Mouse (Mus musculus) forebrain, embryonic 16.5 days (tissue): Measurements from ENCODE around the gene Nop14. TPM values are rescaled to one million over a fixed set of nuclear protein-coding genes. Genes with fewer than 3 reads are reported as not detected.
A peak's percentile ranks its signal among the peaks of the same experiment; 100 is the strongest.

Experiments used
- ATAC-seq: fragments of 200-750 bp; cut with Nextera tagmentation; 2 replicates; pipeline ENCODE4 v1.8.0; 2017; ENCODE audit warnings: mild to moderate bottlenecking, moderate library complexity
- H3K27ac ChIP-seq: fragments of 300-500 bp; sonication (generic); 2 replicates; pipeline ENCODE4 v1.5.1; 2014; ENCODE audit warnings: low read length, control low read depth
- H3K27me3 ChIP-seq: fragments of 300-500 bp; sonication (generic); replicated peaks from 2 replicates; pipeline ENCODE4 v1.6.1; 2014; ENCODE audit warnings: low read length; ENCODE audit not compliant: control insufficient read depth, insufficient read depth
- H3K36me3 ChIP-seq: fragments of 300-500 bp; sonication (generic); 2 replicates; pipeline ENCODE4 v1.6.1; 2014; ENCODE audit not compliant: control insufficient read depth, insufficient read depth
- H3K4me1 ChIP-seq: fragments of 300-500 bp; sonication (generic); replicated peaks from 2 replicates; pipeline ENCODE4 v1.6.1; 2014; ENCODE audit warnings: low read length; ENCODE audit not compliant: control insufficient read depth, insufficient read depth
- H3K4me2 ChIP-seq: fragments of 300-500 bp; sonication (generic); 2 replicates; pipeline ENCODE4 v1.6.1; 2014; ENCODE audit warnings: mild to moderate bottlenecking, low read length, control low read depth
- H3K4me3 ChIP-seq: fragments of 300-500 bp; sonication (generic); replicated peaks from 2 replicates; pipeline ENCODE4 v1.5.1; 2014; ENCODE audit warnings: mild to moderate bottlenecking, low read length, control low read depth
- H3K9ac ChIP-seq: fragments of 300-500 bp; sonication (generic); replicated peaks from 2 replicates; pipeline ENCODE4 v1.6.1; 2014; ENCODE audit warnings: low read depth, low read length, control low read depth
- H3K9me3 ChIP-seq: fragments of 300-500 bp; sonication (generic); 2 replicates; pipeline ENCODE4 v1.6.1; 2016; ENCODE audit warnings: low read length; ENCODE audit not compliant: control insufficient read depth
- WGBS: fragments of 180-500 bp; shearing (Covaris S2); extraction: QIAGEN DNeasy Blood & Tissue Kit; methylation state at CpG from one replicate; pipeline ENCODE4 v1.1.7; 2014; 5-methylcytosine and 5-hydroxymethylcytosine counted together
- polyA plus RNA-seq: library from polyadenylated mRNA; unstranded; fragments of >200 nt; fragmentation: Nextera tagmentation; extraction: Ambion mirVana; gene quantifications from 2 replicates; pipeline ENCODE4 v1.2.1, GENCODE M21; 2015

The Nop14 gene
- 23.7 and 26.4 TPM in 2 replicates for polyA plus RNA-seq

DNA sequence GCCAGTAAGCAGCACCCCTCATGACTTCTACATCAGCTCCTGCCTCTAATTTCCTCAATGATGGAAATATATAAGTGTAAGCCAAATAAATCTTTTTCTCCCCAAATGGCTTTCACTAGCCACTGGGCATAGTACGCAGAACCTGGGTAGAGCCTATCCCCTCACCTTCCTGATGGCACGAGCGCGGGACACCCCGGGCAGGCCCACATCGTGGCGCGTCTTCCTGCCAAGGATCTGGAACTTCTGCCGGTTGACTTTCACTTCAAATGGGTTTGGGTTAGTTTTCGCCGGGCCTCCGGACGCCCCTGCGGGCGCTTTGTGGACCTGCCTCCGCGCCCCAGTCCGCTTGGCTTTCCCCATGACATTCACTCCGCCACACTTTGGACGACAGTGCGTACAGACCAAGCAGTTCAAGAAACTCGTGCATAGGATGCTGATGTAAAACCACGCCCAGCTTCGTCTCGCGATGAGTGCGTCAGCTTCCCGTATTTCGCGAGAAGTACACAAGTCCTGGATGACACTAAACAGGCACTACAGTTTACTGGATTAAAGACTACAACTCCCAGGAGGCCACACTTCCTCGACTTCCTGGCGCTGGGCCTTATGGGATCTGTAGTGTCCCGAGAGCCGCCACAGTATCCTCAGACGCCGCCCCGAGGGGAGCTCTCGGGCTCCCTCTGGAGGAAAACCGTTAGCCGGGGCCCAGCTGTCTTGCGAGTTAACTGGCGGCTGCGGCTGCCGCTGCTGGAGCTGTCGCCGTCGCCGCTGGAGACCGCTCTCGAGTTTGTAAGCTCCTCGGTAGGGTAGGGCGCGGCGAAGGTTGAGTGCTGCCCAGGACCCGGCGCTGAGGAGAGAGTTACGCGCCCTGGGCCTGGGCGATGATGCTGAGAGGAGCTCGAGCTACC is at the start of gene Nop14, which contains the start of gene Grk4:
Nop14 (minus strand) TSS at position 463 of the 905 bp plus-strand sequence.
Grk4 (plus strand) TSS at position 694 of the 905 bp plus-strand sequence.
- Histone ChIP-seq H3K9ac (peak within 1 kb of the TSS; percentile 73), H3K27me3 (no peaks in the 10 kb centered on the region), H3K9me3 (no peaks in the 10 kb centered on the region), H3K27ac (peak within 1 kb of the TSS; percentile 84), H3K36me3 (peaks cover 16% of the 10 kb centered on the region), H3K4me2 (peak within 1 kb of the TSS; percentile 79), H3K4me3 (peak within 1 kb of the TSS; percentile 76), H3K4me1 (peaks cover 14% of the 10 kb centered on the region)
- peak; percentile 100 for ATAC-seq
- under 1% methylated on average over 60 of the region's 60 CpGs for WGBS

DNA sequence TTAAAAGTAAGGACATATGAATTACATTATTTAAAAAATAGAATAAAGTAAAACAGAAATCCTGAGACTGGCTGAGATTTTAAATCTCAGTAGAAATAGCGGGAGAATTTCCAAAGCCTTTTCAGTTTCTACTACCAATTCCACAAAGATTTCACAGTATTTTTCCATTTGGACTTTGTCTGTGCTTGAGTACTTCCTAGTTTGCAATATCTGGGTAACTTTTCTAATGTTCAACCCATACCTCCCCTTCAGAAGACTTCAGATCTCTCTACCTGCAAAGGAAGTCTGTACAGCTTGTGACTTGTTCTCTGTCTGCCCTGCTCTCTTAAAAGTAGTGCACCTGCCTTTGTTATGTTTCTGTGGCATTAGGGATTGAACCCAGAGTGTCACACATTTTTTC is 48.5 kb upstream of the Nop14 start:
- no peaks in the 10 kb centered on the region for H3K4me1 ChIP-seq
- no peak for ATAC-seq
- 95% methylated on average over 1 of the region's 1 CpGs for WGBS
- no peak overlapping the region for H3K9ac ChIP-seq
- no peaks in the 10 kb centered on the region for H3K9me3 ChIP-seq
- H3K4me2 ChIP-seq, result no peak overlapping the region
- no peaks in the 10 kb centered on the region for H3K36me3 ChIP-seq
- H3K27me3 ChIP-seq, result no peaks in the 10 kb centered on the region
- H3K4me3 ChIP-seq, result no peak overlapping the region
- no peak overlapping the region for H3K27ac ChIP-seq

DNA sequence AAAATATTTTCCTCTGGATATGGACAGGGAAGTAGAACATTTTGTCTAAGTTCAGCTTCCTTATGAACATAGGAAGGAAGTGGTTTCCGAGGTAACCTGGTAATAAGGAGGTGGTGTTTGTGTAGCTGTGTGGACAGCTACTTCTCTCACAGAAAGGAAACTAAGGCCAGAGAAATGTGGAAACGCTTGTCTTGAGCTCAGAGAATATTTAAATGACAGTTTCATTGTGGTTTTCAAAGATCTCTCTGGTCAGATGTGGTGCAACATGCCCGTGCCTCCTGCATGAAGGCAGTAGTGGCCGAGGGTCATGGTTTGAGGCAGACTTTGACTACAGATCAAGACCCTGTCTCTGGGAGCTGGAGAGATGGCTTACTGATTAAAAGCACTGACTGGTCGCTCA is 35.6 kb upstream of the Nop14 start:
- no peak for ATAC-seq
- WGBS, result 80% methylated on average over 5 of the region's 5 CpGs
- no peaks in the 10 kb centered on the region for H3K36me3 ChIP-seq
- no peak overlapping the region for H3K4me2 ChIP-seq
- H3K4me3 ChIP-seq, result no peak overlapping the region
- H3K9ac ChIP-seq, result no peak overlapping the region
- H3K4me1 ChIP-seq, result no peaks in the 10 kb centered on the region
- H3K9me3 ChIP-seq, result no peaks in the 10 kb centered on the region
- H3K27ac ChIP-seq, result no peak overlapping the region
- no peaks in the 10 kb centered on the region for H3K27me3 ChIP-seq

DNA sequence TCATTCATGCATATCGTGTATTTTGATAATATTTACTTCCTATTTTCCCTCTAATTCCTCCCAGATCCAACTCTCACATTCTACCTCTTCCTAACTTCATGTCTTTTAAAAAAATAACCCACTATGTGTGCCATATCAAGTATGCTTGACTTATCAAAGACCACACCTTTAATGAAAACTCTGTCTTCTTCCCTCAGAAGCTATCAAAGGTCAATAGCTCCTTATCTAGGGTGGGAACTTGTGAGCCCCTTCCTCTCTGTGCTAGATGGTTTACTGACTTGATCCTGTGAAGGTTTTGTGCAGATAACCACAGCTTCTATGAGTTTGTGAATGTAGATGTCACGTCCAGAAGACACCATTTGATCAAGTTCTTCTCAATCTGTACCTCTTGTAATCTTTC is 32.8 kb upstream of the Nop14 start:
- Histone ChIP-seq H3K27me3 (no peaks in the 10 kb centered on the region), H3K4me1 (no peaks in the 10 kb centered on the region), H3K4me2 (no peak overlapping the region), H3K4me3 (no peak overlapping the region), H3K36me3 (no peaks in the 10 kb centered on the region), H3K9me3 (no peaks in the 10 kb centered on the region), H3K27ac (no peak overlapping the region), H3K9ac (no peak overlapping the region)
- ATAC-seq, result no peak
- 66% methylated on average over 2 of the region's 2 CpGs for WGBS

DNA sequence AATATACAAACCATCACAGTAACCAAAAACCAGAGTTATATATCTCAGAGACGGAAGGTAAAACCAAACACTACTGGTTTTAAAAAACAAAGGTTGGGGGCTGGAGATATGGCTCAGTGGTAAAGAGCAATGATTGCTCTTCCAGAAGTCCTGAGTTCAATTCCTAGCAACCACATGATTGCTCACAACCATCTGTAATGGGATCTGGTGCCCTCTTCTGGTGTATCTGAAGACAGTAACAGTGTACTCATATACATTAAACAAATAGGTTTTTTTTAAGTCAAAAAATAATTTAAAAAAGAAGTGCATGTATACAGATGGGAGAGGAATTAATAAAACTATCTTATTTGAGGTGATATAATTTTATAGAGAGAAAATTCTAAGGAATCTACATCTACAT is 29.9 kb upstream of the Nop14 start:
- no peak overlapping the region for H3K9ac ChIP-seq
- ATAC-seq, result no peak

DNA sequence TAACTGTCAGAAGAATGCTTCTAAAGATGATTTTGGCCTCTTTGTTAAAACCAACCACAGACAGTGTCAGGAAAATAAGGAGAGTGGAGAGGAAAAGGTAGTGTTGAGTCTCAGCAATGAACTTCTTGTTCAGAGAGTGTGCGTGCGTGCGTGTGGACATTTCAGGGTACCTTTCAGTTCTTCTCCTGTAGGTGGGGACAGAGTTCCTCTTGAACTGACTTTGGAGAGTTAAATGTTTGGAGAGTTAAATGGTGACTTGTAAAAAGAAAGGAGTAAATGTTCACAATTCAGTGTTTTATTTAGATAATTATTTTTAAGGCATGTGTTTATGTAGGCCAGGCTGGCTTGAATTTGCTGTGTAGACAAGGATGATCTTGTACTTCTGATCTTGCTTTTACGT is 10.3 kb upstream of the Nop14 start:
- WGBS, result 79% methylated on average over 4 of the region's 4 CpGs
- H3K9me3 ChIP-seq, result no peaks in the 10 kb centered on the region
- no peak for ATAC-seq

More for the DNA sequence above, 29.9 kb upstream of the Nop14 start:
- H3K4me3 ChIP-seq, result no peak overlapping the region
- H3K9me3 ChIP-seq, result no peaks in the 10 kb centered on the region
- WGBS, result 94% methylated on average over 1 of the region's 1 CpGs
- H3K4me1 ChIP-seq, result no peaks in the 10 kb centered on the region
- H3K36me3 ChIP-seq, result no peaks in the 10 kb centered on the region
- H3K27me3 ChIP-seq, result no peaks in the 10 kb centered on the region
- no peak overlapping the region for H3K27ac ChIP-seq
- H3K4me2 ChIP-seq, result no peak overlapping the region

DNA sequence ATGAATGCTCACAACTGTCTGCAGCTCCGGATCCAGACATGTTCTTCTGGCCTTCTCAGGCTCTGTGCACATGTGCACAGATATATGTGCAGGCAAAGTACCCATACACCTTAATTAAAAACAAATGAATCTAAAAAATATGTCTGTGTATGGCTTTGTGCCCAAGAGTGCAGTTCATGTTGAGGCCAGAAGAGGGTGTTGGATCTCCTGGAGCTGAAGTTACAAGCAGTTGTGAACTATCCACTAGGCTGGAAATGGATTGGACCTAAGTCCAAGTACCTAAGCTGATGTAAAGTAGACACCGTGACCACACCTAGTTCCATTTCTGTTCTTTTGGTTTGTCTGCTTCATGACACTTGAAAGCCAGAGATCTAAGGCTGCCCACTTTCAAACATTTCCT is 9.5 kb upstream of the Nop14 start:
- H3K4me2 ChIP-seq, result no peak overlapping the region
- no peaks in the 10 kb centered on the region for H3K4me1 ChIP-seq
- H3K4me3 ChIP-seq, result no peak overlapping the region
- no peak overlapping the region for H3K27ac ChIP-seq
- no peak for ATAC-seq
- H3K9ac ChIP-seq, result no peak overlapping the region
- 78% methylated on average over 2 of the region's 2 CpGs for WGBS
- no peaks in the 10 kb centered on the region for H3K36me3 ChIP-seq
- H3K27me3 ChIP-seq, result no peaks in the 10 kb centered on the region
- H3K9me3 ChIP-seq, result no peaks in the 10 kb centered on the region

More for the DNA sequence above, 10.3 kb upstream of the Nop14 start:
- no peak overlapping the region for H3K4me2 ChIP-seq
- H3K4me1 ChIP-seq, result no peaks in the 10 kb centered on the region
- no peak overlapping the region for H3K9ac ChIP-seq
- no peak overlapping the region for H3K27ac ChIP-seq
- H3K4me3 ChIP-seq, result no peak overlapping the region
- no peaks in the 10 kb centered on the region for H3K27me3 ChIP-seq
- H3K36me3 ChIP-seq, result no peaks in the 10 kb centered on the region

DNA sequence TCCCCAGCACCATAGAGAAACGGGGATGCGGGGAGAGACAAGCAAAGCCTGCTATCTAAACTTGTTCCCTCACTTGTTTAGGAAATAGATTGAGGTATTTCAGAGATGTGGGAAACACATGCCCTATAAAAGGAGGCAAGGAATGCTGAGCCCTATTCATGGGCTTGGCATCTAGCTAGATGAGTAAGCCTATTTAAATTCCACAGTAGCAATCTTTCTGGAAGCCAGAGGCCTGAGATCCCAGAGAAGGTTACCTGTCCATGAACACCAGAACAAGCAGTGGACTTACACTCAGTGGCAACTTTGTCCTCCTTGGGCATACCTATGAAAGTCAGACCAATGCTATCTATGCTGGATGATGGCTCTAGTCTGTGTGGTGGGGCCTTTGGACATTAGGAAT is 3.3 kb upstream of the Nop14 start:
- Histone ChIP-seq H3K9me3 (no peaks in the 10 kb centered on the region), H3K9ac (no peak overlapping the region), H3K27ac (no peak overlapping the region), H3K4me3 (no peak overlapping the region), H3K36me3 (no peaks in the 10 kb centered on the region), H3K4me2 (no peak overlapping the region), H3K27me3 (no peaks in the 10 kb centered on the region), H3K4me1 (peaks cover 14% of the 10 kb centered on the region)
- WGBS, result 97% methylated on average over 2 of the region's 2 CpGs
- no peak for ATAC-seq

DNA sequence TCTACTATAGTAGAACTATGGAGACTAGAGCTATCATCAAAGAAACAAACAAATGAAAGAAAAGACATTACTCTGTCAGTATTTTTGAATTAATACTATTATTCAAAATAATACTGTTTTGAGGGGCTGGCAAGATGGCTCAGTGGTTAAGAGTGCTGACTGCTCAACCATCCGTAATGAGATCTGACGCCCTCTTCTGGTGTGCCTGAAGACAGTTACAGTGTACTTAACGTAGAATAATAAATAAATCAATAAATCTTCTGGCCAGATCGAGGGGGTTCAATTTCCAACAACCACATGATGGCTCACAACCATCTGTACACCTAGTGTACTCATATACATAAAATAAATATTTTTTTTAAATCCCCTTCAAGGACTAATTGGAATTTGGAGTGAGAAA is 2.0 kb upstream of the Nop14 start:
- no peak overlapping the region for H3K9ac ChIP-seq
- H3K4me3 ChIP-seq, result no peak overlapping the region
- H3K27me3 ChIP-seq, result no peaks in the 10 kb centered on the region
- no peaks in the 10 kb centered on the region for H3K36me3 ChIP-seq
- H3K4me2 ChIP-seq, result no peak overlapping the region
- no peak overlapping the region for H3K27ac ChIP-seq
- H3K9me3 ChIP-seq, result no peaks in the 10 kb centered on the region
- ATAC-seq, result no peak
- WGBS, result 88% methylated on average over 4 of the region's 4 CpGs
- H3K4me1 ChIP-seq, result peaks cover 14% of the 10 kb centered on the region
